ENCODE assay signal across 8 mouse cellular contexts in the genomic region with DNA sequence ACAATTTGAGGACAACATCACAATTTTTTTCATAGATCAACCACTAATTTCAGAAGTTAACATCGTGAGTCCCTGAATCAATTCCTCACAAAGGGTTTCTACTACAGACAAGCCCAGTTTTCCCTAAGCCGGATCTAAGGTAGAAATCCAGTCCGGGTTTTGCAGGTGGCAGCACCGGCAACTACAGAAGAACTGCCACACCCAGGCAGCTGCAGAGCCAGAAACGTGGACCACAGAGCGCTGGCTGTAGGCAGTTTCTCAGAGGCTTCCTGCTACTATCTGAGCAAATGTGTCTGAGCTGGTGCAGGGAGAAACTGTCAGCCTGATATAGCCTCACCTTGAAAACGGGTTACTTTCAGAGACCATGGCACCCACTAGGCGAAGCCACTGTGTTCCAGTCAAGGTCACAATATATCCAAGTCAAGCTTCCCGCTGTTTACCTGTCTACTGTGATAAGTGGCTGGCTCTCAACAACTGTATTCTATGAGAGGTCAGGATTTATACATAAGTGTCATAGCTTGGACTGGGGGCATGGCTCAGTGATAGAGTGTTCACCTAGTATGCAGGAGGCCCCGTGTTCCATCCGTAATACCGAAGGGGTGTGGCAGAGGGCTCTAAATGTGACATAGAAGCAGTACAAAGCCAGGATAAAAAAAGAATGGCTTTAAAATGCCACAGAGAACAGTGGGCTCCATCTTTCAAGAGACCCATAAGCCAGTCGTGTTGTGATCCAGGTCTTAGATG.
DNase-seq lines count a peak whose midpoint lies in the region; ATAC-seq lines count a peak whose summit lies in the region.

No protein-coding gene starts in this region.

- no peaks in the 10 kb centered on the region for H3K4me1 ChIP-seq in forebrain, embryonic 16.5 days (replicated peaks; ENCODE audit: control insufficient read depth, insufficient read depth, low read length)
- H3K4me1 ChIP-seq in hindbrain, embryonic 10.5 days (replicated peaks), result peaks cover 6% of the 10 kb centered on the region; the same call in 1 of the 2 replicates
- peaks cover 8% of the 10 kb centered on the region; the same call in 1 of the 2 replicates for H3K4me1 ChIP-seq in midbrain, embryonic 13.5 days (replicated peaks)

- no peaks in the 10 kb centered on the region for H3K9me3 ChIP-seq in forebrain, embryonic 16.5 days (ENCODE audit: control insufficient read depth, low read length)
- no peaks in the 10 kb centered on the region for H3K9me3 ChIP-seq in hindbrain, embryonic 10.5 days
- H3K9me3 ChIP-seq in midbrain, embryonic 13.5 days, result no peaks in the 10 kb centered on the region

- 35% methylated on average over 13 of the region's 13 CpGs for WGBS in forebrain, embryonic 16.5 days
- 35% methylated on average over 13 of the region's 13 CpGs for WGBS in hindbrain, embryonic 10.5 days
- 46% methylated on average over 13 of the region's 13 CpGs for WGBS in midbrain, embryonic 13.5 days

- H3K4me3 ChIP-seq in forebrain, embryonic 16.5 days (replicated peaks; ENCODE audit: low read length), result no peak overlapping the region
- no peak overlapping the region for H3K4me3 ChIP-seq in hindbrain, embryonic 10.5 days
- H3K4me3 ChIP-seq in midbrain, embryonic 13.5 days (replicated peaks), result no peak overlapping the region

- intact Hi-C loops in left cerebral cortex, postnatal 4 days (cut with DNase I), result loop anchor here (5.0 kb wide), 1 partner anchor 127 kb away; no protein-coding TSS in a partner anchor

- no peak overlapping the region for H3K27ac ChIP-seq in forebrain, embryonic 16.5 days (ENCODE audit: low read length)
- no peak overlapping the region for H3K27ac ChIP-seq in hindbrain, embryonic 10.5 days
- no peak overlapping the region for H3K27ac ChIP-seq in midbrain, embryonic 13.5 days

- DNase-seq in 416B (ENCODE audit: low read depth) (peak; percentile 37), ZHBTc4 (ENCODE audit: low read depth, low spot score) (peak; percentile 75)
- peak; percentile 44 for DNase-seq in hindbrain, embryonic 10.5 days (ENCODE audit: low spot score)
- peak; percentile 40 for DNase-seq in left cerebral cortex, postnatal 4 days
- peak; percentile 14 to 68 for DNase-seq in spleen, postnatal 4 days (ENCODE audit: low spot score in 2 of 2)
- DNase-seq in frontal cortex, postnatal 25 days (ENCODE audit: low spot score in 2 of 2), result no peak

- H3K36me3 ChIP-seq in forebrain, embryonic 16.5 days (ENCODE audit: control insufficient read depth, insufficient read depth), result no peaks in the 10 kb centered on the region
- no peaks in the 10 kb centered on the region for H3K36me3 ChIP-seq in hindbrain, embryonic 10.5 days
- no peaks in the 10 kb centered on the region for H3K36me3 ChIP-seq in midbrain, embryonic 13.5 days

- no peak for ATAC-seq in forebrain, embryonic 16.5 days
- ATAC-seq in midbrain, embryonic 13.5 days, result peak; percentile 45

- H3K4me2 ChIP-seq in forebrain, embryonic 16.5 days (ENCODE audit: low read length), result peak overlapping the region; percentile 21
- peak overlapping the region; percentile 39 for H3K4me2 ChIP-seq in midbrain, embryonic 13.5 days (replicated peaks)

- no peak overlapping the region for H3K9ac ChIP-seq in forebrain, embryonic 16.5 days (replicated peaks; ENCODE audit: low read depth, low read length)
- H3K9ac ChIP-seq in midbrain, embryonic 13.5 days (replicated peaks), result no peak overlapping the region

- H3K27me3 ChIP-seq in forebrain, embryonic 16.5 days (replicated peaks; ENCODE audit: control insufficient read depth, insufficient read depth, low read length), result peaks cover 3% of the 10 kb centered on the region; the same call in 1 of the 2 replicates
- peaks cover 88% of the 10 kb centered on the region for H3K27me3 ChIP-seq in hindbrain, embryonic 10.5 days (ENCODE audit: insufficient read depth, poor library complexity, severe bottlenecking)
- H3K27me3 ChIP-seq in midbrain, embryonic 13.5 days, result peaks cover 53% of the 10 kb centered on the region

Comparison
In these comparisons a context has a peak if more than half of its experiments do, and no peak if none do; other contexts are left out.
1. DNase-seq: peak in 416B (single experiment), ZHBTc4 (single experiment), hindbrain, embryonic 10.5 days (single experiment), left cerebral cortex, postnatal 4 days (single experiment) and spleen, postnatal 4 days (2 of 2); none in frontal cortex, postnatal 25 days (0 of 2).